Mouse (Mus musculus): ENCODE data around the gene Gsx2.

The Gsx2 gene

GRCm38 (mm10) chr5:75076326-75077050, 1.1 kb downstream of the Gsx2 start:
- no peak for DNase-seq (ENCODE audit: low spot score)

GRCm38 (mm10) chr5:75077051-75077380, 1.6 kb downstream of the Gsx2 start:
- DNase-seq (ENCODE audit: low spot score), result no peak

GRCm38 (mm10) chr5:75079564-75079963, 4.2 kb downstream of the Gsx2 start:
- DNase-seq (ENCODE audit: low spot score), result no peak

GRCm38 (mm10) chr5:75082439-75082838, 7.0 kb downstream of the Gsx2 start:
- no peak for DNase-seq (ENCODE audit: low spot score)

GRCm38 (mm10) chr5:75083061-75083460, 7.7 kb downstream of the Gsx2 start:
- no peak for DNase-seq (ENCODE audit: low spot score)

GRCm38 (mm10) chr5:75083591-75084392, 8.4 kb downstream of the Gsx2 start:
- no peak for DNase-seq (ENCODE audit: low spot score)

- no peak for DNase-seq (ENCODE audit: low spot score)
Observed at GRCm38 (mm10) chr5:75084393-75084870, 9.0 kb downstream of the Gsx2 start.

- DNase-seq (ENCODE audit: low spot score), result no peak
Observed at GRCm38 (mm10) chr5:75084871-75085520, 9.6 kb downstream of the Gsx2 start.

- DNase-seq (ENCODE audit: low spot score), result no peak
Observed at GRCm38 (mm10) chr5:75085521-75085875, 10.1 kb downstream of the Gsx2 start.

- no peak for DNase-seq (ENCODE audit: low spot score)
Observed at GRCm38 (mm10) chr5:75085906-75086305, 10.5 kb downstream of the Gsx2 start.

- DNase-seq (ENCODE audit: low spot score), result no peak
Observed at GRCm38 (mm10) chr5:75106511-75106910, 31.1 kb downstream of the Gsx2 start.

GRCm38 (mm10) chr5:75109368-75109767, 34.0 kb downstream of the Gsx2 start:
- DNase-seq (ENCODE audit: low spot score), result no peak

- DNase-seq (ENCODE audit: low spot score), result no peak
Observed at GRCm38 (mm10) chr5:75111781-75112180, 36.4 kb downstream of the Gsx2 start.

GRCm38 (mm10) chr5:75118840-75119239, 43.4 kb downstream of the Gsx2 start:
- DNase-seq (ENCODE audit: low spot score), result no peak

- no peak for DNase-seq (ENCODE audit: low spot score)
Observed at GRCm38 (mm10) chr5:75121646-75122045, 46.2 kb downstream of the Gsx2 start.

Data from ovary, postnatal 10 days (tissue).